Mouse (Mus musculus) CD8-positive naive resting alpha-beta T cell, adult 57 days (primary cell): ENCODE results near the gene Lmo7. TPM values are rescaled to one million over a fixed set of nuclear protein-coding genes. Genes with fewer than 3 reads are reported as not detected.

ENCODE experiments used
- total RNA-seq: library from RNA; stranded (reverse); gene quantifications from one replicate; pipeline ENCODE4 v1.2.4, GENCODE M21; 2023

Gene Lmo7
- 0.73 TPM for total RNA-seq

DNA sequence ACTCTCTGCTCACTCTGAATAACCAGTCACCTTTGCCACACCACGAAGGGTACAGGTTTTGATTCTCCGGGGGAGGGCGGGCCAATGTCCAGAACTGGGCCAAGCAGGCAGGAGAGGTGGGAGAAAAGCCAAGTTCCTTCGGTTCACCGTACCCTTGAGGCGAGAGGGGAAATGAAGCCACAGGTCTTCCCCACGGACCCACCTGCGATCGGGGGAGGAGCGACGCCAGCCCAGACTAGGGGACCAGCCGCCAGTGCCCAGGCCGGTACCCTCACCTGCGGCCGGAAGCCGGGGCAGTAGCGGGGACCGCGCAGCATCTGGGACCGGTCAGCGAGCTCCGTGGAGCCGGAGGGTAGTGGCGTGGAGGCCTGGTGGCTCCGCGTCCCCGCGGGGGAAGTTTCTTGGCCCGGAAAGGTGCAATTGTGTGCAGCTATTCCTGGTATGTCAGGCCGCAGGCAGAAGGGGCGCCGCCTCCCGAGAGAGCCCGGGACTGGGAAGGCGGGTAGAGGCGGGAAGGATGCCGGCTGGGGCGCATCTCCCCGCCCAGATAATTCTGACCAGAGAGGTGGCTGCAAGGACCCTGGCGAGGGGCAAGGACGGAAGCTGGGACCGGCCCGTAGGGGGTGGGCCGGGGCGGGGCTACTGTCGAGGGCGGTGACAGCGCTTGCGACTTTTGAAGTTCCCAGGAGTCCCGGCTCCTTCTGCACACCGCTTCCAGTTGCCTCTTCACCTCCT is at the start of gene Lmo7, which contains the start of gene Gm9922:
Lmo7 (plus strand) TSS at position 721 of the 735 bp plus-strand sequence.
Gm9922 (minus strand) TSS at position 578 of the 735 bp plus-strand sequence.

Other genes starting within 250 kb of the Lmo7 start
- 9.5 TPM for gene Tbc1d4, start 120.8 kb upstream of the Lmo7 start, total RNA-seq
- gene Commd6, start 89.3 kb upstream of the Lmo7 start, total RNA-seq, result 58.2 TPM
- 33.2 TPM for gene Uchl3, start 76.0 kb upstream of the Lmo7 start, total RNA-seq
- not detected for gene Gm9922, start 143 bp upstream of the Lmo7 start, total RNA-seq